Mouse (Mus musculus): Measurements from ENCODE around the gene Abhd10. TPM values are rescaled to one million over a fixed set of nuclear protein-coding genes. Genes with fewer than 3 reads are reported as not detected.
A peak's percentile ranks its signal among the peaks of the same experiment; 100 is the strongest.

Gene Abhd10
- polyA plus RNA-seq, 1 experiment = 17.2 TPM

GRCm38 (mm10) chr16:45736724-45737123 lies 6.0 kb downstream of the Abhd10 start:
- no peak for TF ChIP-seq CTCF (IDR thresholded peaks at IDR 0.05; ENCODE audit: low read depth, low read length)
- no peak for TF ChIP-seq POLR2A (IDR thresholded peaks at IDR 0.05; ENCODE audit: borderline replicate concordance, low read depth, low read length)
- H3K27ac ChIP-seq (ENCODE audit: insufficient read depth, low read depth, low read length) = 0 out of 2 replicates have a peak overlapping the region, but pooled peaks have one; percentile 8
- H3K4me1 ChIP-seq (ENCODE audit: control insufficient read depth, insufficient read depth, low read length) = peaks cover 24% of the 10 kb centered on the region
- H3K4me3 ChIP-seq (ENCODE audit: insufficient read depth, low read length) = no peak overlapping the region

GRCm38 (mm10) chr16:45729163-45729562 lies 13.6 kb downstream of the Abhd10 start:
- no peak for TF ChIP-seq POLR2A (IDR thresholded peaks at IDR 0.05; ENCODE audit: borderline replicate concordance, low read depth, low read length)
- TF ChIP-seq CTCF (IDR thresholded peaks at IDR 0.05; ENCODE audit: low read depth, low read length) = no peak
- H3K27ac ChIP-seq (ENCODE audit: insufficient read depth, low read depth, low read length) = no peak overlapping the region
- 0 out of 2 replicates have a peak, but pooled peaks cover 2% of the 10 kb centered on the region for H3K4me1 ChIP-seq (ENCODE audit: control insufficient read depth, insufficient read depth, low read length)
- H3K4me3 ChIP-seq (ENCODE audit: insufficient read depth, low read length) = no peak overlapping the region

- Histone ChIP-seq H3K4me1 (ENCODE audit: control insufficient read depth, insufficient read depth, low read length) (0 out of 2 replicates have a peak, but pooled peaks cover 2% of the 10 kb centered on the region), H3K27ac (ENCODE audit: insufficient read depth, low read depth, low read length) (no peak overlapping the region), H3K4me3 (ENCODE audit: insufficient read depth, low read length) (no peak overlapping the region)
- TF ChIP-seq CTCF (IDR thresholded peaks at IDR 0.05; ENCODE audit: low read depth, low read length) (no peak), POLR2A (IDR thresholded peaks at IDR 0.05; ENCODE audit: borderline replicate concordance, low read depth, low read length) (no peak)
Observed at GRCm38 (mm10) chr16:45724742-45725102, 18.0 kb downstream of the Abhd10 start.

- TF ChIP-seq POLR2A (IDR thresholded peaks at IDR 0.05; ENCODE audit: borderline replicate concordance, low read depth, low read length) (no peak), CTCF (IDR thresholded peaks at IDR 0.05; ENCODE audit: low read depth, low read length) (no peak)
- Histone ChIP-seq H3K4me1 (ENCODE audit: control insufficient read depth, insufficient read depth, low read length) (0 out of 2 replicates have a peak, but pooled peaks cover 2% of the 10 kb centered on the region), H3K27ac (ENCODE audit: insufficient read depth, low read depth, low read length) (no peak within 1 kb of the TSS), H3K4me3 (ENCODE audit: insufficient read depth, low read length) (no peak within 1 kb of the TSS)
Observed at GRCm38 (mm10) chr16:45724061-45724741, 18.6 kb downstream of the Abhd10 start, which contains the start of gene Tagln3. TSS of gene Tagln3 (minus strand) at chr16:45724608.

GRCm38 (mm10) chr16:45723172-45723901 lies 19.4 kb downstream of the Abhd10 start:
- TF ChIP-seq CTCF (IDR thresholded peaks at IDR 0.05; ENCODE audit: low read depth, low read length) (no peak), POLR2A (IDR thresholded peaks at IDR 0.05; ENCODE audit: borderline replicate concordance, low read depth, low read length) (no peak)
- no peak overlapping the region for H3K27ac ChIP-seq (ENCODE audit: insufficient read depth, low read depth, low read length)
- no peaks in the 10 kb centered on the region for H3K4me1 ChIP-seq (ENCODE audit: control insufficient read depth, insufficient read depth, low read length)
- no peak overlapping the region for H3K4me3 ChIP-seq (ENCODE audit: insufficient read depth, low read length)

- no peak overlapping the region for H3K27ac ChIP-seq (ENCODE audit: insufficient read depth, low read depth, low read length)
- no peak overlapping the region for H3K4me3 ChIP-seq (ENCODE audit: insufficient read depth, low read length)
- H3K4me1 ChIP-seq (ENCODE audit: control insufficient read depth, insufficient read depth, low read length) = no peaks in the 10 kb centered on the region
- TF ChIP-seq CTCF (IDR thresholded peaks at IDR 0.05; ENCODE audit: low read depth, low read length) (no peak), POLR2A (IDR thresholded peaks at IDR 0.05; ENCODE audit: borderline replicate concordance, low read depth, low read length) (no peak)
Observed at GRCm38 (mm10) chr16:45722460-45722951, 20.2 kb downstream of the Abhd10 start.

- H3K4me3 ChIP-seq (ENCODE audit: insufficient read depth, low read length) = no peak overlapping the region
- TF ChIP-seq POLR2A (IDR thresholded peaks at IDR 0.05; ENCODE audit: borderline replicate concordance, low read depth, low read length) (no peak), CTCF (IDR thresholded peaks at IDR 0.05; ENCODE audit: low read depth, low read length) (no peak)
- H3K27ac ChIP-seq (ENCODE audit: insufficient read depth, low read depth, low read length) = no peak overlapping the region
- H3K4me1 ChIP-seq (ENCODE audit: control insufficient read depth, insufficient read depth, low read length) = no peaks in the 10 kb centered on the region
Observed at GRCm38 (mm10) chr16:45720022-45720630, 22.6 kb downstream of the Abhd10 start.

- TF ChIP-seq CTCF (IDR thresholded peaks at IDR 0.05; ENCODE audit: low read depth, low read length) (no peak), POLR2A (IDR thresholded peaks at IDR 0.05; ENCODE audit: borderline replicate concordance, low read depth, low read length) (no peak)
- H3K4me3 ChIP-seq (ENCODE audit: insufficient read depth, low read length) = no peak overlapping the region
- H3K27ac ChIP-seq (ENCODE audit: insufficient read depth, low read depth, low read length) = no peak overlapping the region
- no peaks in the 10 kb centered on the region for H3K4me1 ChIP-seq (ENCODE audit: control insufficient read depth, insufficient read depth, low read length)
Observed at GRCm38 (mm10) chr16:45718296-45718695, 24.5 kb downstream of the Abhd10 start.

- no peaks in the 10 kb centered on the region for H3K4me1 ChIP-seq (ENCODE audit: control insufficient read depth, insufficient read depth, low read length)
- TF ChIP-seq CTCF (IDR thresholded peaks at IDR 0.05; ENCODE audit: low read depth, low read length) = no peak
- no peak for TF ChIP-seq POLR2A (IDR thresholded peaks at IDR 0.05; ENCODE audit: borderline replicate concordance, low read depth, low read length)
- no peak overlapping the region for H3K4me3 ChIP-seq (ENCODE audit: insufficient read depth, low read length)
- H3K27ac ChIP-seq (ENCODE audit: insufficient read depth, low read depth, low read length) = no peak overlapping the region
Observed at GRCm38 (mm10) chr16:45714489-45715150, 28.1 kb downstream of the Abhd10 start.
